Mouse (Mus musculus): ENCODE data around the gene BC048671. TPM values are rescaled to one million over a fixed set of nuclear protein-coding genes. Genes with fewer than 3 reads are reported as not detected.

Gene BC048671
- total RNA-seq (2021) = not detected

DNA sequence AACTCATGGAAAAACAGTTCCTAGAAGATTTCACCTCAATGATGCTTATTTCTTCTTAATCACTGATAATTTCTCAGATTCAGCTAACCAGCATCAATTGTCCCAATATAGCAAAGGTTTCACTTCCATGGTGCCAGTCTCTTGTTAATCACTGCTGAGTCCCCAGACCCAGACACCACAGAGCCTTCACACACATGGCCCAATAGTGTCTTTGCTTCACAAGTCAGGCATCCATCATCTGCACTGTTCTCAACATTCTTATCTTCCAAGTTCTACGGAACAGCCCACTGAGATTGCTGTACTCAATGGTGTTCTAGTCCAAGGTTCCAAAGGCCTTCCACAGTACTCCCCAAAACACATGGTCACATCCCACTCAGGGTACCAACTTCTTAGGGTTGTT is at the start of gene BC048671:
Gene BC048671 (plus strand): TSS at position 301 of the 400 bp plus-strand sequence.
- DNase-seq = no peak
- intact Hi-C loops (cut with DNase I) = no loop called here

DNA sequence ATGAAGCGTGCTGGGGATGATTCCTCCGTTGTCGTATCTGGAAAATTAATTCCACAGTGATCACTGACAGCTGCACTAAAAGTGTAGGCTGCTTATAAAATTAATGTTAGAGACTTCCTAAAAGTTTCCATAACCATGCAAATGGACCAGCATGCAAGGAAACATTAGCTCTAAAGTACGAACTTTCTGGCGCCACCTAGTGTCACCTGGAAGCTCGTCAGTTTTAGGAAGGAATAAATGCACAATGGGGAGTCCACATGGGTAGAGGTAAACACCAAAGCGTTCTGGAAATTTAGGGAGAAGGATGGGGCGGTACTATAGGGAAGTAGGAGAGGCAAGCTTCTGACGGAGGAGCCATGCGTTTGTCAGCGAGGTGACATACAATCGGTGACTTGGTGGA is 12.8 kb upstream of the BC048671 start:
- no peak for DNase-seq
- intact Hi-C loops (cut with DNase I) = no loop called here

- intact Hi-C loops (cut with DNase I) = no loop called here
- no peak for DNase-seq
These were observed 5.4 kb downstream of the BC048671 start for GRCm38 (mm10) chr6:90306315-90306975.

DNA sequence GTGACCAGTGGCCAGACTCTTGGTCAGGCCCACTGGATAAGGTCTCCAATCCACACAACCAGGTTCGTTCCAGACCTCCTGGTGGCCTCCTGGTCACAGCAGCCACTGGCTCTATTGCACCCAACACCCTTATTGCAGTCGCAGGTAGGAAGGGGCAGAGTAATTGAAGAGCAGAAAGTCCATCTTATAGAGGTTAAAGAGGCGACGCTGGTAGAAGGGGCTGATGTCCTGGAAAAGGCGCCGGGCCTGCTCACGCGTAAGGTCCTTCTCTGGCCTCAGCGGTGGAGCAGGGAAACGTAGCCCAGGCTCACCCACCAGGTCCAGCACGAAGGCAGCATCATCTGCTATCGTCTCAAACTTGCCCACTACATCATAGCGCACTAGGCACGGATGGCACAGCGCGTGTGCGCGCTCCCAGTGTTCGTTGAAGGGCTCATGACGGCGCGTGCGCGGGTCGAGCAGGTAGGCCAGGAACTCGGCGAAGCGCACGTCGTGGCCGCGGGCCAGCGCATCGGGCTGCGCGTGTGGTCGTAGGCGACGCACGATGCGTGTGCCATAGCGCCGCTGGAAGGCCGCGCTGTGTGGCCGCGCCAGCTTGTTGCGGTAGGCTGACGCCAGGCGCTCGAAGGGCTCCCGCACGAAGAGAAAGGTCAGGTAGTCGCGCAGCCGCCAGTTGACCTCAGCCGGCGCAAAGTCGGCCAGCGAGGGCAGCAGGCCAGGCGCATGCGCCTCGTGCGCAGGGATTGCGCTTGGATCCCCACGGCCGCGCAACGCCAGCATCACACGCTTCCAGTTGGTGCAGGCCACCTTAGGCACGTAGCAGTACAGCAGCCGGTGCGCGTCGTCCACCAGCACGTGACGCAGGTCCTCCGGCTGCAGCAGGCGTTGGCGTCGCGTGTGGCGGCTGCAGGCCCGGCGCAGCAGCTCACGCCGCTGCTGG is 8.1 kb downstream of the BC048671 start:
- intact Hi-C loops (cut with DNase I) = no loop called here

DNA sequence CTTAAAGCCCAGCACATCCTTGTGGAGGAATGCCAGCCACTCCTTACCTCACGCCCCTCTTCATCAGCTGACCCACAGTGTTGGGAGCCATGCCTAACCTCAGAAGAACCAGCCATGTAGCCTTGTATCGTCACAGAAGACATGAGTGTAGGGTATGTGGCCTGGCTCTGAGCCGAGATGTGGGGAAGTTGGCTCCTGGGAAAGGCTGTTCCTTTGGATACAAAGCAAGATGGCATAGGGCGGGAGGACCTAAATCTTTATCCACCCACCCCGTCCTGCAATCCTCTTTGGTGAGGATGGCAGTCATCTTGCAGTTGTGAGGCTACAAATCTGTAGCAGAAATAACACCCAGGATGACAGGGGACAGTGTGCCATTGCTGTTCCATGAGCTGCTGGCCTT is 14.9 kb downstream of the BC048671 start:
- no peak for DNase-seq
- intact Hi-C loops (cut with DNase I) = no loop called here

More for the DNA sequence above, 8.1 kb downstream of the BC048671 start:
- DNase-seq = no peak

DNA sequence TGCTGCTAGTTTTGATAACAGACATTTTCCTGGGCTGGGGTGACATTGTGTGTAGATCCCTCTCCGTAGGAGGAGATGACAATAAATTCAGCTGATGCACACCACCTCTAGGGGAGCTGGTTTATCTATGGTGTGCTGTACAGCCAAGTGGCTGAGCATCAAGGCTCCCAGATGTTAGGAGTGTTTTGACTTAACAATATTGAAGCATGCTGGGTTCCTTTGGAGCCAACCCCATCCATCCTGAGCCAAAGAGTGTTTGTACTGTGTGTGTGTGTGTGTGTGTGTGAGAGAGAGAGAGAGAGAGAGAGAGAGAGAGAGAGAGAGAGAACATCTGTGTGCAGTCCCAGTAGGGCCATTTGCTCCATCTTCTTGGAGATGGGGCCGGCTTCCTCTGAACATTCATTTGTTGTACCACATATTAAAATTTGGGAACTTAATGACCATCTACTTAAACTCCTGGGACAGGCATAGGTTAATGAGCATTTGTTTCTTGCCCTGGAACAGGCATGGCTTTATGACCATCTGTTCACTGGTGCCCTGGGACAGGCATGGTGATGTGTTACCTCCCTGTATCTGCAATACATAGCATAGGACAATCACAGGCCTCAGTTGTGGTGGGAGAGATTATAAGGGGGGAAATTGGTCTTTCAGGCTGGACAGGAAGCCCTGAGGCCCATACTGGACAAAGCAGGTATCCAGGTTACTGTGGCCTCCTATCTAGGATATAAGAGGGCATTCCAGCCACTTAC is 16.7 kb downstream of the BC048671 start:
- intact Hi-C loops (cut with DNase I) = no loop called here
- no peak for DNase-seq

- no peak for DNase-seq
- intact Hi-C loops (cut with DNase I) = no loop called here
These were observed 18.0 kb downstream of the BC048671 start for GRCm38 (mm10) chr6:90319019-90319418.

DNA sequence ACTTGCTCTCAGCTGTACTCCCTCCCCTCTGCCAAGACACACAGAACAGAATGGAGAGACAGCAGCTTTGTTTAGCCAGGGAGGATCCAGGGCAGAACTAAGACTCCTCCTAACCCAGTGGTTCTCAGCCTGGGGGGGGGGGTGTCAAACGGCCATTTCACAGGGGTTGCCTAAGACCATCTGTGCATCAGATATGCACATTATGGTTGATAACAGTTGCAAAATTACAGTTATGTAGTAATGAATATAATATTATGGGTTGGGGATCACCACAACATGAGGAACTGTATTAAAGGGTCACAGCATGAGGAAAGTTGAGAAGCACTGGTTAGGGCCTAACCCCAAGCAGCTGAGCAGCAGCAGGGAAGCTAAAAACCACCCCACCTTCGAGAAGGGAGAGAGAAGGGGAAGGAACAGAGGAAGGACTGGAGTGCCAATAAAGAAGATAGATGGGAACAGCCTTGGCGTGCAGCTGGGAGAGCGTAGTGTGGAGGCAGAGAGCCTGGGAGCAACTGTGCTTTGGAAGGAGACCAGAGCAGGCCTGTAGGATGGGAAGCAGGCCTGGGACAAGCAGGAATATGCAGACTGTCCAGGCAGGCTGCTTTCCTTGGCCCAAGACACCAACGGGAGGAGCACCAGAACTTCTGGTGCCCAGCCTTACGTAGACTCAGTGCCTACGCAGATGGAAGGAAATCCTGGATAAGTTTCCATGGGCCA is 18.6 kb downstream of the BC048671 start:
- intact Hi-C loops (cut with DNase I) = no loop called here

DNA sequence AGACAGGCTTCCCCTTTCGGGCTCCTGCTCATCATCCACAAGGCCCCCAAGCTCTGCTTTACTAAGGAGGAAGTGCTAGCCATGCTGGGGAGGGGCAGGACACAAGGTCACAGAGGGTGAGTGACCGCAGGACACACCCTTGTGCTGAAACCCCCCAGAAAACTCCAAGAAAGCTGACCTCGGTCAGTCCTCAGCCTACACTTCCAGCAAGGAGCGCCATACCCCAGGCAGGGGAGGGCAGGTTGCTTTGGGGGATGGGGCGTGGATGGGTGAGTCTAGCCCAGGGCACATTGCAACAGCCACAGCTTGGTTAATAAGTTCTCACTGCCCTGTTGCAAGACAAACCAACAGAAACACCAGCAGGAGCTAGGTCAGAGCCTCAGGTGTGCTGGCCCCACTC is 19.4 kb downstream of the BC048671 start:
- intact Hi-C loops (cut with DNase I) = no loop called here
- no peak for DNase-seq

More for the DNA sequence above, 18.6 kb downstream of the BC048671 start:
- DNase-seq = peak; percentile 26 to 28

DNA sequence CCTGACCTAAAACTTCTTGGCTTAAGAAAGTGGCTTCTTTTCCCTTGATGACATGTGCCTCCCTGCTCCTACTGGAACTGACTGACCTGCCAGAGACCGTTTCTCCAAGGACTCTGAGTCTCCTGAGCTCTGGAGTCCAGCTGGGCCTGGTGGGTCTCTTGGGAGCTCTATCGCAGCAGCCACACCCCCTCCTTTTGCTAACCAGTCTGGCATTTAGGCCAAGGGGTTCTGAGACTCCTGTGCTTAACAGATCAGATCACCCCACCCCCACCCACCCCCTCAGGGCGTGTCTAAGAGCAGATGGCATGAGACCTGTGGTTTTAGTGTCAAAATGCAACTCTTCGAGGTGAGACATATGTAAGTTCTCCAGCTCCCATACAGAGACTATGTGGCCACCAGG is 20.8 kb downstream of the BC048671 start:
- intact Hi-C loops (cut with DNase I) = no loop called here
- DNase-seq = no peak

- intact Hi-C loops (cut with DNase I) = no loop called here
- no peak for DNase-seq
These were observed 23.0 kb downstream of the BC048671 start for GRCm38 (mm10) chr6:90324026-90324425.

DNA sequence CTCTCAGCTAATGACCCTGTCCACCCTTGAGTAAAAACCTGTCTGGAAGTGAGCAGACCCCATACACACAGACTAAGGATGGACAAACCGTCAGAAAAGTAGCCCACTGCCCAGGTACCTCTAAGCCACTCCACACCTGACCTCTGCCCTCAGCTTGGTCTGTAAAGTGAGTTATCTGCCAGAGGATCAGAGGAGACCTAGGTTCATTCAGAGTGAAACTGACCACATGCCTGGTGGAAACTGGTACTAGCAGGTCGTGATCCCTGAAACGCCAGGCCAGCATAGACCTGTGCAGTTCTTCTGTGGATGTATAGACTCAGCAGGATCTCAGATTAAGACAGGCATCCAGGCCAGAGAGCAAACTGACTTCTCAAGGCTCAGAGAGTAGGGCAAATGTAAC is 23.4 kb downstream of the BC048671 start:
- DNase-seq = no peak
- intact Hi-C loops (cut with DNase I) = no loop called here

- peak in 1 of 2 experiments; percentile 4 for DNase-seq
- intact Hi-C loops (cut with DNase I) = loop anchor here (5.0 kb wide), 1 partner anchor 643 kb away; no protein-coding TSS in a partner anchor
These were observed 24.0 kb downstream of the BC048671 start, which contains the start of gene Chst13 for GRCm38 (mm10) chr6:90324991-90325390. Chst13 (minus strand) TSS chr6:90325185.

DNA sequence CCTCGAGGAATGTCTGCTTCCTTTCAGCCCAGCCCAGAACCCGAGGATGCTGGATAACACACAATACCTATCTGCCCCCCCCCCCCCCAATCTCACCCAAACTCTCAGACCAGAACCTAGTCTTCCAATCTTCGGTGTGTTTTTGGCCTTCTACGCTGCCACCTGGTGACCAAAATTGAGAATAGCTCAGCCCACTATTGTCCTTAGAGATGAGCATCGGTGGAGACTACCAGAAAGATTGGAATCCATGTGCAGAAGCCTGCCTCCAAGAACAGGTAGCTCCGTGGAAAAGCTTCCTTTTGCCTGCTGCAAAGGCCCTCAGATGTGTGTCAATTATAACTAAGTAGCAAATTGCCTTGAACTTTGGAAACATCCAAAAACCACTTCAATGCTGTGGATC is 26.7 kb downstream of the BC048671 start:
- peak in 1 of 2 experiments; percentile 12 for DNase-seq
- intact Hi-C loops (cut with DNase I) = loop anchor here (5.0 kb wide), 1 partner anchor 645 kb away; no protein-coding TSS in a partner anchor

DNA sequence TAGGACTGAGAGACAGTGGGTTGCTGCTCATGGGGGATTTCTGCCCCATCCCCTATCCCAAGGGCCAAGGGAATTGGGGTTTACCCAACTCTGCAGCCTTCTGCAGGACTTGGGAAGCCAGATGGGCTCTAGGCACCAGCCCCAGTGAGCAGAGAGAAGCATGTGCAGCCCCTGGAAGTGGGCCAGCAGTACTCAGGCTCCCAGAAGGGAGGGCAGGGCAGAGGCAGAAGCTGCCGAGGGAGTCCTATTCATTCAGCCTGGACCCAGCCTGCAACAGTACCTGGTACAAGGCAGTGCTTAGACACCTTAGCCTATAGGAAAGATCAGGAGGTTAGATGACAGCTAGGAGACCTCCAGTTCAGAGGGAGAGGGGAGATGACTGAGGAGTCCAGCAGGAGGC is 28.9 kb downstream of the BC048671 start:
- peak; percentile 49 to 61 for DNase-seq
- intact Hi-C loops (cut with DNase I) = loop anchor here (5.0 kb wide), 1 partner anchor 648 kb away; no protein-coding TSS in a partner anchor

DNA sequence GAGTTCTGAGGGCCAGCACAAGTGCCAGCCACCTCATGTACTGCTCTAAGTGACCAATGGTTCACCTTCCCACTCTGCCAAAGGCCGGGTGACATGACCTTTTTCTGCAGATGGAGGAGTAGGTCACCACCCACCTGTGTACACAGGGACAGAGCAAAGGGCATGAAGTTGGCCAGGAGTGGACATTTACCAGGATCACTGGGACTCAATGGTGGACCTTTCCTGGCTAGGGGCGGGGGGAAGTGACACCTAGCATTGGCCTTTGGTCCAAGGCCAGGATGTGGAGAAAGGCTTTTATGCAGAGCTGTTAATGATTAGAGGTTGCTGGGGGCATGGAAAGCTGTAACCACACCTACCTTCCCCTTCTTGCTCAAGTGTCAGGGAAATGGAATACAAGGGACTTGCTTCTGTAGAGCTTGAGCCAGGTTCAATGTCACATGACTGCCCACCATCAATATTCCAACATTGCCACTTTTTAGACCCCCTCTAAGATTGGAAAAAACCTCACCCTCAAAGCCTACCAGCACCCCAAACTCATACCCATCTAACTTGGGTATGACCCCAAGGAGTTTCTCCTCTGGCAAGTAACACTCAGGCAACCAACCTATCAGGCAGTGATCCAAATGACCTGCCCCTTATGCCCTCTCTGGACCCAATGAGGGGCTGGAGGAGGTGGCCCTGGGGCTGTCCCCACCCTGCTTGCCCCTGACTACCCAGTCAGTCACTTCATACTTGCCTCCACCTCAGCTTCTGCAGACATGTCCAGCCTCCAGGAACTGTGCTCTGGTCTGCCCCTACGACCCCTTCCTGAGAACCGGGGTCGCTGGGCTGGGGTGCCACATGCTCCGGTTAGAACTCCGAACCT is 31.8 kb downstream of the BC048671 start, which contains the start of gene Uroc1:
Gene Uroc1 (plus strand): TSS at position 724 of the 865 bp plus-strand sequence.
- no peak for DNase-seq
- intact Hi-C loops (cut with DNase I) = no loop called here

DNA sequence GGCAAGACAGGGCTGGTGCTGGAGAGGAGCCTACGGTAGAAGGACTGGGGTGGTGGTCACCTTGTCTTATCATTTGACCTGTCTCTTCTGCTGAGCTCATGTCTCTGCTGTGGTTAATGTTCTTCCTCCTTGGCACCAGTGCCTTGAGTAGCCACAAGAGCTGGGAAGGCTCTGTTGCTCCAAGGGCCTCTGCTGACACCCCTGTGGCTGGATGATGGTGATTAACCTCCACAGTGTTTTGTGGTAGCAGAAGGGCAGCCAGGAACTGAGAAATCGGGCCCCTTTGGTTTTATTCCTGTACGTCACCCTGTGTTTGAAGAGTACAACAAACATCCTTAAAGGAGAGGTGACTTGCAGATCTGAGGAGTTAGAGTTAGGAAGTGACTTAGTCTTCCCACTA is 33.2 kb downstream of the BC048671 start:
- intact Hi-C loops (cut with DNase I) = no loop called here
- no peak for DNase-seq

GRCm38 (mm10) chr6:90342343-90342742 is 41.3 kb downstream of the BC048671 start:
- intact Hi-C loops (cut with DNase I) = no loop called here
- DNase-seq = no peak

- intact Hi-C loops (cut with DNase I) = no loop called here
These were observed 46.2 kb downstream of the BC048671 start for GRCm38 (mm10) chr6:90347183-90347582.

More at GRCm38 (mm10) chr6:90347183-90347582, 46.2 kb downstream of the BC048671 start:
- no peak for DNase-seq

Measured in heart, postnatal 36 days (tissue).